ENCODE assay signal across 10 mouse cellular contexts in genomic region chr13:30787960-30788359, GRCm38 (mm10). TPM values are rescaled to one million over a fixed set of nuclear protein-coding genes. Genes with fewer than 3 reads are reported as not detected.
"Had no signal": no experiment of that assay in that cellular context is flagged by ENCODE, and none has a peak within 500 bp of the region (broad histone marks: within the 10 kb centered on the region; RNA-seq: fewer than 3 reads in every experiment).

No protein-coding gene starts in this region.

- H3K9ac ChIP-seq: limb, embryonic 12.5 days; liver, embryonic 14.5 days; neural tube, embryonic 13.5 days had no signal

- H3K4me3 ChIP-seq: limb, embryonic 12.5 days; neural tube, embryonic 13.5 days had no signal

- H3K9me3 ChIP-seq: limb, embryonic 12.5 days; neural tube, embryonic 13.5 days had no signal

- DNase-seq: kidney, adult 8-10 months; kidney, postnatal 25 days; liver; lung, adult 18-20 months; midbrain, embryonic 14.5 days; spleen, adult 18-20 months had no signal

- H3K4me2 ChIP-seq: limb, embryonic 12.5 days; neural tube, embryonic 13.5 days had no signal

- H3K4me1 ChIP-seq: neural tube, embryonic 13.5 days had no signal

- H3K36me3 ChIP-seq: limb, embryonic 12.5 days; neural tube, embryonic 13.5 days had no signal

- ATAC-seq: intestine, postnatal 0 days had no signal

- H3K27me3 ChIP-seq: neural tube, embryonic 13.5 days had no signal

- H3K27ac ChIP-seq: limb, embryonic 12.5 days; liver, embryonic 14.5 days; neural tube, embryonic 13.5 days had no signal

RNA-seq across cellular contexts. Expression of gene Irf4, which starts 38.9 kb away (rescaled TPM):
- polyA plus RNA-seq: limb, embryonic 12.5 days had no signal
